Mouse (Mus musculus) megakaryocyte progenitor cell, adult 5-6 weeks (primary cell): ENCODE measurements around the gene Abcc3. TPM values are rescaled to one million over a fixed set of nuclear protein-coding genes. Genes with fewer than 3 reads are reported as not detected.
A peak's percentile ranks its signal among the peaks of the same experiment; 100 is the strongest.

ENCODE experiments used
- ATAC-seq: replicated peaks from 2 replicates; pipeline ENCODE4 v1.8.0; 2016; ENCODE audit warnings: mild to moderate bottlenecking, moderate TSS enrichment, inconsistent platforms; ENCODE audit not compliant: poor library complexity
- total RNA-seq, 2 experiments: library from RNA; stranded (forward) in 1 of 2; stranded (reverse) in 1 of 2; fragments of 157-497, 149-512 nt in 1 of 2; fragments of 200-1000 nt in 1 of 2; gene quantifications; 2 replicates each; pipeline versions ENCODE4 v1.2.3 to v1.2.4; 2015 to 2017

Gene Abcc3
- 0.07 and 0.56 TPM in 2 replicates for total RNA-seq (2015)
- total RNA-seq (2017): 0.17 TPM in 1 of 2 replicates, not detected in the other

DNA sequence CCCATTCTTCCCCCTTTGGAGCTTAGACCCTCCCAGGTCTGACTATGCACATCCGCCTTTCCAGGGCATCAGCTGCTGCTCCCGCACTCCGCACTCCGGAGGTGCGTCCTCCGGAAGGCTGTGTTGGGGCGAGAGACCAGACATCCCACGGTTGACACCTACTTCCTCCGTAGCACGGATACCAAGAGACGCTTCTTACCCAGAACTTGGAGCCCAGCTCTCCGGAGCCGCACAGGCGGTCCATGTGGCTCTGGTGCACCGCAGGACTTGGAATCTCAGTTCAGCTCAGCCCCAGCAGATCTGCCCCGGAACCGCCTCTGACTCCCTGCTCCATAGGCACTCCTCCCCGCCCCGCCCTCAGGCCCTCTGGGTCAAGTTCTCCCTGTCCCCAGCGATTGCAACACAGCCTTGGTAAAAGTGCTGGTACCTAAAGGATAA lies at the start of gene Abcc3:
Abcc3 (minus strand) TSS at position 326 of the 438 bp plus-strand sequence.
- ATAC-seq: peak; percentile 60

DNA sequence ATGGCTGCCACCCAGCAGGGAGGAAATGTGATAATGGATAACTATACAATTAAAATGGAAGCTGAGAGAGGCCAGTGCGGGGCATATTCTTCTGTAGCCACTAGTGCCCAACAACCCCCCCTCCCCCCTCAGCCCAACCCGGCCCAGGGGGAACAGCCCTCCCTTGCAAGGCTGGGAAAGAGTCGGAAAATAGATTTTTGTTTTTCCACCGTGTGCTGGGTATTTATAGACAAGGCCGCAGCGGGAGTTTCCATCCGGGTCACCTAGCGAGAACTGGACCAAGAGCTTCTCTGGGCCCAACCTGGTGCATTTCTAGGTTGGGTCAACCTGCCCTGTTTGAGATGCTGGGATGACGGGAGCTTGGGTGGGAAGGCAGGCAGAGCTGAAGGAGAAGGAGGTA lies 49.0 kb upstream of the Abcc3 start:
- ATAC-seq: no peak

DNA sequence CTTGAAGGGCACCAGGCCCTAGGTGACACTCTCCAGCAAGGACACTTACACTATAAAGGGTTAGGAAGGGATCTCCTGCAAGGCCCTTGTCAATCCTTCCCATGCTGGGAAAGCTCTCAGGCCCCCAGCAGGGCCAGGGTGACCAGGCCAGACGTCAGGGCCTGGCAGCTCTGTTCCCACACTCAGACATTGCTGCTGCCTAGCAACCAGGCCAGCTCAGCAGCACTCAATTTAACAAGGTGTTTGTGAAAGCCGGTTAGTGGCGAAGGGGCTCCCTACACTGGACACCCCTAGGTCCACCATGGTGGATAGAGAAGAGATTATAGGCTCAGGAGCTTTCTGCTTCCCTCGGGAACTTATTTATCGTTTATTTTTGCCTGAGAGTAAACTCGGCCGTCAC lies 48.3 kb upstream of the Abcc3 start:
- no peak for ATAC-seq

DNA sequence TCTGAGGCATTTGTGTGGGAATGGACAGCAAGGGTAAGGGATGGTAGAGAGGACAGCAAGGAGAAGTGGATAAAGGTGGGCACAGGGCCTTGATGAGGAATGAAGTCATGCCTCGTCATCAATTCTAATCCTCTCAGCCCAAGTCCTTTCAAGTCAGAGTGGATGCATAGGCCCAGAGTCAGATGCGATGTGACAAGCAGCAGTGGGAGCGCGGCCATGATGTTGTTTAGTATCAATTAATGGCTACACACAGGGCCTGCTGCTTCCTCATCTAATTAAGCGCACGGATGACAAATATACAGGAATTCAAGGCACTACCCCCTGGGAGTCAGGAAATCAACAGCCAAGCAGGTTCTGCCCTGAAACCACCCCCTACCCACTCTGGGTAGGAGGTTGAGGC lies 47.6 kb upstream of the Abcc3 start:
- no peak for ATAC-seq

DNA sequence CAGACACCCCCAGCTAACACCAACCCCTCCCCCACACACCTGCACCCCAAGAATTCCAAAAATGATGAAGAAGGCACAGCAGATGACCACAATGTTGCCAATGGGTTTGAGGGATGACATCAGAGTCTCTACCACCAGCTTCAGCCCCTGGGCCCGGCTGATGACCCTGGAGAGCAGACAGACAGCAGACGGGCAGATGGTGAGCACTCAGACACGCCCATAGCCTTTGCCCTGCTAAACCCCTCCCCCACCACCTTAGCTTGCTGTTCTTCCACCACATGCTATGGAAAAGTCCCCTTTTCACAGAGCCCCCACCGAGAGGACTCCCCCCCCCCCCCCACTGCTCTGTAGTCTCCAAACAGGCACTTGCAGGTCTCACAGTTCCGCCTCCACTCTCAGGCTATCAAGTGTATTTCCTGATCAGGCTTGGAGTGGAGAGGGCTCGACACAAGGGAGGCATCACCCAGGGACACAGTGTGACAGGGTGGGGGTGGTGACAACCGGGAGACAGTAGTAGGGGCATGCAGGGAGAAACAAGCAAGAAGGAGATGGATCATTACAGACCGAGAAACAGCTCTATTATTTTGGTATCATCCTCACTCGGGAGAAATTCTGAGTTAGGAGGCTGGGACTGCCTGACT lies 36.3 kb upstream of the Abcc3 start:
- ATAC-seq: no peak

DNA sequence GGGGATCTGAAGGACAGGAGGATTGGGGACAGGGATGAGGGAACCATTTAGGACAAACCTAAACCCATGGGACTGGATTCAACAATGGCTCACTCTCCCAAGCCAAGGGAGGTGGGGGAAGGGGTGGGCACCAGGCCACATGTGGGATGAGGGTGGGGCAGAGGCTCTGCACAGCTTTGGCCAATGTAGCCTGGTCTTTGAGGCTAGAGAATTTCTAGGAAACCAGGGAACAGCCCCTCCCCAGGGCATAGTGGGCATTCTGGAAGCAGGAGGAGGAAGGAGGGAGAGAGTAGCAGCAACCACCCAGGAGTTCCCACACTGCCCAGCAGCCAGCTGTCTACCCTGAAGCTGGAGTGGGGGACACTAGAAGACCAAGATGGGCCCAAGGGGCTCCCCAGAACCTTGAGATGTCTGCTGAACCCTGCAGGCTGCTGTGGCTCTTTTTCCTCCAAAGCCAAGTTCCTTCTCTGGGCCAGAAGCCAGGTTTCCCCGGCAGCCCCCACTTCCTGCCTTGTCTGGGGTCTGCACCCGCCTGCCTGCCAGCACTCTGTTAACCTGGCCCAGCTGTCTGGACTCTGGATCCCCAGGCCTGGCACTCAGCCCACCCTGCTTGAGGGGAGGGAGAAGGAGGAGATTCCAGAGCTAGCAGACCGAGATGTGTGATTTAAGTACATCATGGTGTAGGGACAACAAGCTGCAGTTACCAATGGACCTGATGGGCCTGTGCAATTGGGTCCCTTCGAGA lies 35.5 kb upstream of the Abcc3 start:
- ATAC-seq: no peak

DNA sequence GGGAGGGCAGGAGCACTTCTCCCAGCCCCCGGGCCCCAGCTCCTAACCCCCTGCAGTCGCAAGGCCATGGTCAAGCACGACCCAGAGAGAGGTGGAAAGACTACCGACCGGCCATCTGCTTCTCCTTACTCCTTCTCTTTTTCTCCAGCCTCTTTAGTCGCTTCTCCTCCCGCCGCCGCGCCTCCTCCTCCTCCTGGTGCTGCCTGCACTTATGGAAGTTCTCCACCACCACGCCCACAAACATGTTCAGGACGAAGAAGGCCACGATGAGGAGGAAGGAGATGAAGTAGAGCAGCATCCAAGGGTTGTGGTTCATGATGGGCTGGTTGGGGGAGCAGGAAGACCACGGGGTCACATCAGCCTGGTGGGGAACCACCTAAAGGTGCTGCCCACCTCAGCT lies 32.9 kb upstream of the Abcc3 start:
- ATAC-seq: no peak

DNA sequence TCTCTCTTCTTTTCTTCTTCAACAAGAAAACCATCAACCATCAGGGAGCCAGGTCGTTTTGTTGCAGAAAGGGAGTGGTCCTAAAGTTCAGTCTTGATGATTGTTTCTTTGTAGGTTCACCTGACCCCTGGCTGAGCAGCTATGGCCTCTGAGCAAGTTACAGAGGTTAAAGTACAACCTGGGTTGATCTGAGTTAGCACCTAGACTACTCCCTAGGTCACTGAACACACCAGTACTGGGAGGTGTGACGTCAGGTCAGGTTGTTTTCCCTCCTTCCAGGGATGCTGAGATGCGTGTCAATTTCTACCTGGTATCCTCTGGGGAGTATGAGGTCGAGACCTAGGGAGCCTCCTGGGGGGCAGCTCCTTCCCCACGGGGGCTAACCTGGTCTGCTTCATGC lies 32.4 kb upstream of the Abcc3 start:
- no peak for ATAC-seq

DNA sequence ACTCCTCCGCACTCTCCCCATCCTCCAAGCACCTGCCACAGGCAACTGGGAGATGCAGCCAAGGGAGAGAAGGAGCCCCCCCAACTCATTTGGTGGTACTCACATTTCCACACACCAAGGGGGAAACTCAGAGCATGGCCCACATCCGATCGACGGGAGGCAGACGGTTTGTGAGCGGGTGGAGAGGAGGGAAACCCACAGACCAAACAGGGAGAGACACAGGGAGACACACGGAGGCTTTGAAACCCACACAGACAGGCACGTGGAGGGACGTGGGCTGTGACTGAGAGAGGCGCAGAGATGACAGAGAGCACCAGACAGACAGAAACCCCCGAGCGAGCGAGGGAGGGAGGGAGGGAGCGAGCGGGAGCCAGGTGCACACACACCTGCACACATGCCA lies 31.6 kb upstream of the Abcc3 start:
- ATAC-seq: no peak

DNA sequence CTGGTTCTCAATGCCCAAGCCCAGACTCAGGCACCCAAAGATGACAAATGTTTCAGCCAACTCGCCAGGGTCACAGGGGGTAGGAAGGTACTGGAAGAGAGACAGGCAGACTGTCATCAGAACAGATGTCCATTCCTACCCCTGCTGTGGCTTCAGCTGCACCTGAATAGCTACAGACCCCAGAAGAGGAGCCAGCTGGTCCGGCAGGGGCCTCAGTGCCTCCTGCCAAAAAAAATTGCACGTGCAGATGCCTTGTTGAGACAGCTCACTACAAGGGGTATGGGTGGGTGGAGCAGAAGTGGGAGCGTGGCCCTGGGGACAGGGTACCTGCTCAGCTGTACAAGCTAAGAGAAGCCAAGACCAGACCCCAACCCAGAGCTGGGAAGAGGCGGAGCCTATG lies 31.1 kb upstream of the Abcc3 start:
- ATAC-seq: no peak

DNA sequence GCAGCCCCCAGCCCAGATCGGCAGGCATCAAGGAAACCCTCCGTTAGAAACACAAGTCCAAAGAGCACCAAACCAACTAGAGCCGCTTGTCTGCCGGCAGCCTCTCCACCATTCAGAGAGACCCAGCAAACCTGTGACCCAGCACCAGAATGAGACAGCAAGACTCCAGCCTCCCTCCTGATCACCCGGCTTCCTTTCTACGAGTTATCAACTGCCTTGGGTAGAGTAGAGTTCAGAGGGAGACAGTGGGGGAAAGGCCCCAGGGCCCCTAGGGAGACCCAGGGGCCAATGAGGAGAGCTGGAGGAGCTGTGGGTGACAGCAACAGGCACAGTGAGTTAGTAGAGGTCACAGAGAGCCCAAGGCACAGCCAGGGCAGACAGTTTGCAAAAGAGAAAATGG lies 28.2 kb upstream of the Abcc3 start:
- no peak for ATAC-seq

DNA sequence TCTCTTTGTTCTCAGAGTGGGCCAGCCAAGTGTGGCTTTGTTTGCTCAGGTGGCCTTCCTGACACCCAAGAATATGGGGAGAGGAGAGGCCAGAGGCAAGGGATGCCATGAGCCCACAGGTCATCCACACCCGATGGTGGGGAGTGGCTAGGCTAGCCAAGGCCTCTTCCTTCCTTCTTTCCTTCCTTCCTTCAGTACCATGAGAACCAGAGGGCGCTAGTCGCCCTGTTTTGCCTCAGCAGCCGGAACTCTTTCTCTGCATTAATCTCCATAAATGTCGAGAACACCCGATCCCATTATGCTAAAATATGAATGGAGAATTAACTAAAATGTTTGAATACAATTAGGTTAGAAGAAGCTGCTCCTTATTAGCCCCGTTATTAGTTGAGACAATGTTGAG lies 27.5 kb upstream of the Abcc3 start:
- ATAC-seq: peak; percentile 66

DNA sequence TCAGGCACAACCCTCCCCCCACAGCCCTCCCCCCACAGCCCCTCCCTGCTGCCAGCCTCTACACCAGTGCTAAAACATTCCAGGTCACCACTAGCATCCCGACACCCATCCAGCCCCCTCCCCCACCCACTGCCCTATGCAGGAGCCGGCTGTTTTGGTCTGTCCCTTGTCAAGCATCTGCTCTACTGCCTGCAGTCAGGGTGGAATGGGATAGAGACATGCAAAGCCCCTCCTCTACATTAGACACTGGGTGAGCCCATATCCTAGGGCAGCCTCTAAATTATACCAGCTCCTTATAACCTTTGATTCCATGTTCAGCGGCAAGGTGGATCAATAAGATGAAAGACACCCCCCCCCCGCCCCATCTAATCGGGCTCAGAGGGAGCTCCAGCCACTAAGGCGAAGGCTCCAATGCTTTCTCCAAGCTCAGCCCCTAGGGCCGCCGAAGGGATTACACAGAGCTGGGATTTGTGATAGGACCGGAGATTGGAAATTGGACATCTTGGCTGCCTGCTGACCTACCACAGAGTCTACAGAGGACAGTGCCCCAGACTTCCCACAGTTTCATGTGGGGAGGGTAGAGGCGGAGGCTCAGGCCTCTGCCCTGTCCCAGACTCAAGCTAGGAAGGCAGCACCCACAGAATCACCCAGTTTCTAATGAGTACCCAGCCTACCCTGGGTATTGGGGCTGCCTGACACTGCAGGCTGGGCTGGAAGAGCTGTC lies 26.4 kb upstream of the Abcc3 start:
- ATAC-seq: no peak

DNA sequence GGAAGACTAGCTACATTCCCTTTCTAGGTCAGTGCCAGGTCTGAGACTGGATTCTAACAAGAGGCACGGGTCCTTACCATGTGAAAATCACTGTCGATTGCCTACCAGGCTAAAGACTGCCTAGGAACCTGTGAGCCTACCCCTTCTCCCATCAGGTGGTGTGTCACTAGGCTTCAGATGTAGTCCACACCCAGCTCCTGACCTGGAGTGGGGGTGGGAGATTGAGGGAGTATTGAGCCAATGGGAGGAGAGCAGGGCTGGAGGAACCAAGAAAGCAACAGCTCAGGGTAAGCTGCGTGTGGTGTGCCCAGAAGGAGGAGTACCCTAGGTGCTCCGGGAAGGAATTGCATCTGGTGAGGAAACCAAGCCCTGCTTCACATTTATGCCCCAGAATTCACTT lies 21.2 kb upstream of the Abcc3 start:
- ATAC-seq: no peak

DNA sequence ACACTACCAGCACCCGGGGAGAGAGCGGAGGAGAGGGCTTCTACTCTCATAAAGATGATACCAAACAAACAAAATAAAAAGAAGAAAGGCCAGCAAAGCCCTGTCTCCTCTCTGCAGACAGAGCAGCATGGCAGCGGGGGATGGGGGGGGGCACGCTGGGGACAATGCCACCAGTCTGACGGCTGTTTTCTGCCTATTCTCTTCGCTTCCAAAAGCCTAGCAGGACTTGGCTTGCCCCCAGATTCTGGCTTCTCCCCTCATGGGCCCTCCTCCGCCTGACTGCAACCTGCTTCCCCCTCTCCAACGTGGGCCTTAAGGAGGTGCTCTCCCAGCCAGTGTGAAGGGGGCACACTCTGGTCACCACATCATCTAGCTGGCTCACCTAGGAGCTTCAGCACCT lies 20.7 kb upstream of the Abcc3 start:
- ATAC-seq: no peak

DNA sequence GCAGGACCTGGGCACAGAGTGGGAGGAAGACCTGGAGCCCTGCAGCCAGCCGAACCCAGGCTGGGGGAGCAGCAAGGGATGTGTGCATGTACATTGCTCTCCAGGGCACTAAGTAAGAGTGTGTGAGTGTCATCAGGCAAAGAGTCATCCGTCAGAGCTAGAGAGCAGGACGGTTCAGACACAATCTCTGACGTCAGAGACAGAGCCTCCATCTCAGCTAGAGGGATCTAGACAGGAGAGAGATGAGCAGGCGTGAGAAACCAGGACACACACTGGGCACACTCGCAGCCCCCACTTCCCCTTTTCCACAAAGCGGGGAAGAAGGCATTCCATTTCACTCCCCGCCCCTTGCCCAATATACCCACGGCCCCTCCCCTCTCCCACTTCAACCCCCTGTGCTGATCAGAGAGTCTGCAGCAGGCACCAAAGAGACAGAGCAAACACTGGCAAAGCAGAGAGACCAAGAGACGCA lies 20.2 kb upstream of the Abcc3 start:
- ATAC-seq: peak; percentile 38

DNA sequence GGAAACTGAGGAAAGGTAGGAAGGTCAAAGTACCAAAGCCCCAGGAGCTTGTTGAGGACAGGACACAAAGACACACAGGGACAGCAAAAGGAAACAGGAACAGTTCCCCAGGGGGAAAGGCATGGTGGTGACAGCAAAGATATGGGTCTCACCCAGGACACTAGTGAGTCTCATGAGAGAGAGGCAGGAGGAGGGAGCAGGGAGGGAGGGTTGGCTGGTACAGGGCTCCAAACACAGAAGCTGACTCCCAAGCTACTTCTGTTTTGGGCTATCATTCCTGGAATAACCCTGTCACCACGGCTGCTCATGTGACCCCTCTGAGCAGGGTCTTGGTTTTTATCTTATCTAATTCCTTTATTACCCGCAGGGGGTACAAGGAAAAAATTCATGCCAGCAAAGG lies 19.8 kb upstream of the Abcc3 start:
- no peak for ATAC-seq

DNA sequence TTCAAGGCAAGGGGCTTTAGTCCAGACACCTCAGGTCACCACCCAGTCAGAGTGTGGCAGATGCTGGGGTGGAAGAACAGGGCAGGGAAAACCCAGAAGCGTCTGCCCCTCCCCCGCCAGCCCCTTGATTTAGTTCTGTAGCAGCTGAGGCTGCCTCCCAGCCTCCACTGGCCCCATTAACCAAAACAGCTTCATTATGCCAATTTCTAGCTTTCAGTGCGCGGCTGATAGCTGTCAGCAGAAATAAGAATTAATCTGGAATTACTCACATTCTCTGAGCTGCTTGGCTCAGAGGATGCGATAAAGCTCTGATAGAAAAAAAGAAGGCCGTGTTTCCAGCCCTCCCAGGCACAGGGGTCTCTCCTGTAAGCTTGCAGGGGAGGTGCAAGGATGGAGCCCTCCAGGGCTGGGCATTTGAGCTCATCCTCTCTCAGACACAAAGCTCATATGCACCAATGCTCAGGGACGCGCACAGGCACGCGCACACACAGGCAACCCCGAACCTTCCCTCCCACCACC lies 15.1 kb upstream of the Abcc3 start:
- ATAC-seq: no peak

DNA sequence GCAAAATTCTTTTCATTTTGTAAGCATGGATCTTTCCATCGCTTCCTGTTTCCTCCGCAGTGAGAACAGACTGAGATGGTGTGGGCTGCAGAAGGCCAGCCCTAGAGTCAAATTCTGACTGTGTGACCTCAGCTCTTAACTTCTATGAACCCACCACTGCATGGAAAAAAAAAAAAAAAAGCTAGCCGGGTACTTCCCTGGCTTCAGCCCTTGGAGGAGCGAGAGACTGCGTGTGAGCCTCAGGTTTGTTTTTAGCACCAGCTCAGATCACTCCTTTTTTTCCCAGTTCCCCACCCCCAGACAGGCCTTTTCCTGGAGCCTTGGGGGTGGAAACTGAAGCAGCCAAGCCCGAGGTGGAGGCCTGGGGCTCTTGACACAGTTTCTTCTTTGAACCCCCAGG lies 12.6 kb upstream of the Abcc3 start:
- no peak for ATAC-seq

DNA sequence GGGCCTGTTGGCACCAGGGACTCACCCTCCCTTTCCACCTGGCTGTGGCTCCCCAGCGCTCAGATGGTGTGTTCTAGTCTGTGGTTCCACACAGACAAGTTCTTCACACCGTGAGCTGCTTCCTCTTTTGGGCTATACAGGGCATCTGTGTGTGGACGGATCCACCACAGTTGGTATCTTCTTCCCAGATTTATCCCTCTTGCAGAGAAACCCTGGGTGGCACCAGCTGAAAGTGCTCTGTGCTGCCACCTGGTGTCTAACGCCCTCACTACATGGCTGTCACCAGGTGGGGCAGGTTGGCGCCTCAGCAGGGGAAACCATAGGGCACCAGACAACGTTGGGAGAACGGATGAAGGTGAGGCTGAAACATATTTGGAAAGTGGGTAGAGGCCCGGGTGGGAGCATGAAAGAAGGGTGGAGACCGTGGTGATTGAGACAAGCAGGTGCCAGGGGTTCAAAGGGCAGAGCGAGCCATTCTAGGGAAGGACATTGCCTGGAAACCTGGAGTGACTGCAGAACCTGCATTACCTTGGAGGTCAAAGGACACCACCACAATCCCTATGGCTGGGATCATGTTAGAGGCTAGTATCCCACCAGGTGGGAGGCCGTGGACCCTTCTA lies 12.0 kb upstream of the Abcc3 start:
- peak; percentile 89 for ATAC-seq

DNA sequence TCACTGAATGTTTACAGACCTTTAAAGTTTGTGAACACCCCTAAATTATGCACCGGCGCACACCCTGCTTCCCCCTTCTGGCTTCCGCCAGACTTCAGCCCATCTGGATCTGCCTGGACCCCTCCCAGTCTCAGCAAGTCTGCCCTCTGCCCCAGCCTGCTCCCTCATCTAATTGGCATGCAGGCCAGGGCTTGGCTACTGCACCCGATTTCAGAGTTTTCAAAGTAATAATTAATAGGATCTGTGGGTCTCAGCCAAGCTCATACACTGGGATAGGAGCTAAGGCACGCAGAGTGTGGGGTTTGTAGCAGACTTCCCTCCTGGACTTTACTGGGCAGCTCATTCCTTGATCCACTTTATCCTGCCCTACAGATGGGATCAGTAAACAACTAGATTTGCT lies 11.4 kb upstream of the Abcc3 start:
- ATAC-seq: no peak
